Mouse (Mus musculus) testis, adult 10 weeks (tissue): Measurements from ENCODE around the gene Sox18. TPM values are rescaled to one million over a fixed set of nuclear protein-coding genes. Genes with fewer than 3 reads are reported as not detected.

Experiments
- polyA plus RNA-seq: library from polyadenylated mRNA; stranded (reverse); fragments of 350-450 nt; fragmentation: Illumina TruSeq; extraction: RNeasy Lipid Tissue Mini Kit (QIAGEN cat#74804); gene quantifications from one replicate; pipeline ENCODE4 v1.2.3, GENCODE M21; 2014; ENCODE audit warnings: low read depth, low replicate concordance

The Sox18 gene
- polyA plus RNA-seq, result 0.13 TPM

DNA sequence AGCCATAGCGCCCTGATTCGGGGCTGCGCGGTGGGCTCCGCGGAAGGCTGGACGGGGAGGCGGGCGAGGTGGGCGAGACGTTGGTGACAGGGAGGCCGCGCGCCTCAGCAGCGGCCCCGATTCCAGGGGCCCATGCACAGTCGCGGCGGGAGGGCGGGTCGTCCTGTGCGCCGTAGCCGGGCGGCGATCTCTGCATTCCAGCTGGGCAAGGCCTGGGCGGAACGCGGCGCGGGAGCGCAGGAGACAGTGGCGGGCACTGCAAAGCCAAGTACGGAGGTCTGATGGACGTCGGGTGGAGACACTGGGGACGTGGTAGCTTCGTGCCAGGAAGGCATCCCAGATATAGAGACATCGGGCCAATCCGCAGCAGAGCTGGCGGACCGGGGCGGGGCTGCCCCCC, at the start of gene Sox18:
Gene Sox18 (minus strand): TSS at position 315 of the 400 bp plus-strand sequence.

DNA sequence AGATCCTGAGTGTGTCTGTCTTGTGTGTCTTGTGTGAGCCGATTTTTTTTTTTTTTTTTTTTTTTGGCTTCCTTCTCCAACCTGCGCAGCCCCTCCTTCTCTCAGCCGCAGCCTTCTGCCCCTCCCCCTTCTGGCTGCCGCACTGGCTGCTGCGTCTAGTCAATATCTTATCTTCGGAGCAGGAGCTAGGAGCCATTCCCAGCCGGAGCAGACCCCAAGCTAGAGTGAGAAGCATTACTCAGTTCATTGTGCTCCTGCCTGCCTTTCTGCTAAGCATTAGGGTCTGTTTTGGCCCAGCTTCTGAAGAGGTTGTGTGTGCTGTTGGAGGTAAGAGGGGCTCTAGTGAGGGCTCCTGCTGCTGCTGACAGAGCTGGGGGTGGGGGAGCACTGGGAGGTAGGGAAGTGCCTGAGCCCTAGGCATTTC, 43.5 kb upstream of the Sox18 start, which contains the start of gene Oprl1:
Gene Oprl1 (plus strand): TSS at position 114 of the 424 bp plus-strand sequence.

DNA sequence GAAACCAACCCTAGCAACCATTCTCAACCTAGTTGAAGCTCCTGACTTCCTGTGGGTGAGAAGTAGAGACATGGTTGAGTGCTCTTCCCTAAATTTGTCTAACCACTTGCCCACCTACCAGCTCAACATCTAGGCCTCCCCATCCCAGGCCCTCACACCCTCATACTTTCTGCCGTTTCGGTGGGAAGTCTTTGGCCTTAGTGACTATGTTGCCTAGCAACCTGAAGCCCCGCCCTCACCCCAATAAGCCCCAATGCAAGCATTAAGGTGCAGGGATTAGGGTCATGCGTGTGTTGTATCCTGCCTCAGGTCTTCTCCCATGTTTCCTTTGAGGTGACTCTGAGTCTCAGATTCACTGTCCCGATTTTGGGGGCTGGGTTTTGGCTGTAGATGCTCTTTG, 26.8 kb upstream of the Sox18 start, which contains the start of gene Lkaaear1:
Gene Lkaaear1 (minus strand): TSS at position 202 of the 400 bp plus-strand sequence.

DNA sequence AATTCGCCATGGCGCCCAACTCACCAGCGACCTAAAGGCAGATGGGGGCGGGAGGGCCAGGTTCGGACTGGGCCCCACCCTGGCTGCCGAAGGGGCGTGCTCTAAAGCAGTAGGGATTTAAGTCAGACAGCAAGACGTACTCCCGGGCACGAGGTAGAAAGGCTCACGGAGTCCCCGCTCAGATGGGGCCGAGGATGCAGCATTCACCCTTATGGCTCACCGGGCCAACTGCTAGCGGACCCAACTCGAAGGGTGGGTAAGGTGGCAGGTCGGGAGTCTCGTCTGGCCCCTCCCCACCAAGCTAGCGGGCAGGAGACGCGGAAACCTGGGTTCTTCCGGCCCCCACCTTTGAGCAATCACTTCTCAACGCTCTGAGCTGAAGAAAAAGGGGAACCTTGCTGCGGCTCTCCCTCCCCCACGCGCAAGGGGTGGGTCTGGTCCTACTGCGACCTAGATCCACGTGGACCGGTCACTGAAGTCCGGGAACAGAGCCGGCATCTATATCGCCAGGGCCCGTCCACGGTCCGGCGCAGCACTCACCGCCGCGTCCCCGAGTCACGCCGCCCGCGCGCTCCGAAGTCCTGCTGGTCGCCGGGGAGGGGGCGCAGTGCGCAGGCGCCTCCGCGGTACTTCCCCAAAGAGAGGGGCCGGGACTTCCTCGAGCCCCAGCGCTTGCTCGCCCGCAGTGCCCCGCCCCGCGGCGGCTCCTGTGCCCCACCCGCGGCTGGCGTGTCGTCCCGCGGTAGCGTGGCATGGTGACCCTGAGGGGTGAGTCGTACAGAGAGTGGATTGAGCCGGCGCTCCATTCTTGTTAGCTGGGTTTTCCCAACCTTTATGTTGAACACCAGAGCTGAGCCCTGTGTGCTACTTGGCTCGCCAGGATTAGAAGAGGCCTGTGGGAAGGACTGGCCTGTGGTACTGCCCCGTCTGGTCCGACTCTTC, 22.2 kb upstream of the Sox18 start, which contains the start of gene Rgs19:
Gene Rgs19 (minus strand): TSS at position 639 of the 942 bp plus-strand sequence.

DNA sequence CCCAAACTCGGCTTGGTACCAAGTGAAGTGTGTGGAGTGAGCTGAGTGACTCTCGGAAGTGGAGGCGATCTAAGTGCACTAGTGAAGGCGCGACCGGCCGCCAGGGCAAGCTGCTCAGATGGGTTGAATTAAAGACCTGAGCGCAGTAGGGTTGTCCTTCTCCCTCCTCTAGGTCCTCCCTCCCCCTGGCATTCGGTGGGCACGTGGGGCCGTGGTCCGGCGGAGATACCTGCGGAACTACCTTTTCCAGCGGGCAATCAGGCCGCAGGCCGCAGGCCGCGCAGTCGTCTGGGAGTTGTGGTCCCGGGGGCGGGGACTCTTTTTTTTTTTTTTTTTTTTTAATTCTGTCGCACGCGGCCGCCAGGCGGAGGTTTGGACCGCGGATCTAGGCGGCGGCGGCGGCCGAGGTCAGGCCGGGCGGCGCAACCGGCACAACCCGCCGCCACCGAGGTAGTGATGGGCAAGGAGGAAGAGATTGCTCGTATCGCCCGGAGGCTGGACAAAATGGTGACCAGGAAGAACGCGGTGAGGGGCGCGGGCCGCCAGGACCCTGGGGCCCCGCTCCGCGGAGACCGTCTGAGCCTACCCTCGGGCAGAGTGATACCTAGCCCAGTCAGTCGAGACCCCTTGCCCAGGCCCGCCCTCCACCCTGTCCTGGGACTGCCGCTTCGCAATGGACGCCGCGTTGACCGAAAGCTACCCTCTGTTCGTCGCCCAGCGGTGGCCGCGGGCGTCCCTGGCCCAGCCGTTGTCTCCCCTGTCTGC, 8.7 kb upstream of the Sox18 start, which contains the start of gene Tcea2:
Gene Tcea2 (plus strand): TSS at position 360 of the 765 bp plus-strand sequence.

DNA sequence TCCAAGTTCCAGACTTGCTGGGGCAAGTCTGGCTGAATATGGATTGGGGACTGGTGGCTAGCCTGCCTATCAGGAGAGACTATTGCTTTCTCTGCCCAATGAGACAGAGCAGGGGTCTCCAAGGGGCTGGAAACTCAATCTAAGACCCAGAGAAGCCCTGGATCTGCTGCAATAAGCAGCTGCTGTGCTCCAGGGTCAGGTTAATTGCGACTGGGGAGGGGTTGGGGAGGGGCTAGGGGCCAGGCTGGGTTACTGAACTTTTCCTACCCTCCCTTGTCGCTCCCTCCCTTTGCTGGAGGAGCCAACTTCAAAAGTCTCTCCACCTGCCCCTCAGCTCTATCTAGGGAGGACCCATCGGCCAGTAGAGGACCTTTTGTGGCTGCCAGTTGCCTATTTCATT, 14.7 kb downstream of the Sox18 start, which contains the start of gene Gm29797:
Gene Gm29797 (plus strand): TSS at position 301 of the 400 bp plus-strand sequence.

Other genes with a start within 250 kb of the Sox18 start
- 2.3 TPM for gene Zbtb46, start 212.2 kb downstream of the Sox18 start, polyA plus RNA-seq
- 9.6 TPM for gene Abhd16b, start 178.4 kb downstream of the Sox18 start, polyA plus RNA-seq
- 13.2 TPM for gene Tpd52l2, start 174.5 kb downstream of the Sox18 start, polyA plus RNA-seq
- gene Dnajc5, start 151.2 kb downstream of the Sox18 start, polyA plus RNA-seq, result 16.9 TPM
- gene Uckl1, start 86.7 kb downstream of the Sox18 start, polyA plus RNA-seq, result 6.7 TPM
- 25.6 TPM for gene Prpf6, start 79.8 kb downstream of the Sox18 start, polyA plus RNA-seq
- gene Zfp512b, start 78.8 kb downstream of the Sox18 start, polyA plus RNA-seq, result 13.4 TPM
- gene Samd10, start 72.4 kb downstream of the Sox18 start, polyA plus RNA-seq, result 14.0 TPM
- not detected for gene Gm29797, start 14.6 kb downstream of the Sox18 start, polyA plus RNA-seq
- gene Tcea2, start 8.7 kb upstream of the Sox18 start, polyA plus RNA-seq, result 73.6 TPM
- 8.8 TPM for gene Rgs19, start 22.3 kb upstream of the Sox18 start, polyA plus RNA-seq
- gene Lkaaear1, start 26.8 kb upstream of the Sox18 start, polyA plus RNA-seq, result 0.90 TPM
- gene Oprl1, start 43.4 kb upstream of the Sox18 start, polyA plus RNA-seq, result 2.3 TPM
- 2.4 TPM for gene Myt1, start 91.7 kb upstream of the Sox18 start, polyA plus RNA-seq
- 30.6 TPM for gene Pcmtd2, start 166.2 kb upstream of the Sox18 start, polyA plus RNA-seq
- gene Polr3k, start 192.7 kb upstream of the Sox18 start, polyA plus RNA-seq, result 13.5 TPM